25 mouse cellular contexts compared by ENCODE assay signal in the genomic region with DNA sequence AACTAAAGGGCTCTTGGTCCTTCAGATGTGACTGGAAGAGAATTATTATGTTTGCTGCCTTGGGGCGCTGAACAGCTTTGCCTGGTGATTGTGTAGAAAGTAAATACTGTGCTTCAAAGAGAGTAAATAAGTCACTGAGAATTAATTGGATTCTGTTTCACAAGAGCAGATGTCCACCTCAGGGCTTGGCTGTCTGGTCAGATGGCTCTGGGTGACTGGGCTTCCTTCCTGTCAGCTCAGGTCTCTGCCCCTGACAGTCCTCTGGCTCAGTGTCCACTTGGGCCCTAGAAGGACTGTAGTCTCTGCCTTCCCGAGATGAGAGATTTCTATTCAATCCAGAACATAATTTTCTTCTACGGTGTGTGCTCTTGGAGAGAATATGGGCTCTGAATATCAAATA.
DNase-seq lines count a peak whose midpoint lies in the region; ATAC-seq and TF ChIP-seq lines count a peak whose summit lies in the region.
"Had no signal": no experiment of that assay in that cellular context is flagged by ENCODE, and none has a peak within 500 bp of the region (broad histone marks: within the 10 kb centered on the region; RNA-seq: fewer than 3 reads in every experiment).

No protein-coding gene starts in this region.

- DNase-seq in kidney, postnatal 0 days (ENCODE audit: low spot score) = peak; percentile 23
- DNase-seq in kidney, postnatal 4 days = no peak
- DNase-seq in retina, postnatal 1 day = peak; percentile 24
- DNase-seq in retina, embryonic 14.5 days (ENCODE audit: low spot score) = no peak
- DNase-seq in cerebellum, adult 9-10 months = peak; percentile 51
- DNase-seq in limb, embryonic 11.5 days (ENCODE audit: low spot score) = peak; percentile 20
- DNase-seq in forebrain, embryonic 10.5 days (ENCODE audit: extremely low spot score, low spot score) = no peak
- no peak for DNase-seq in layer of hippocampus, adult 9-10 months (ENCODE audit: low spot score)
- DNase-seq: adrenal gland, adult 8-10 months; heart, postnatal 14 days; kidney, adult 9 months; layer of hippocampus, postnatal 36 days; right cerebral cortex, postnatal 25 days; thymus, adult 18-20 months had no signal

- H3K9ac ChIP-seq in kidney, postnatal 0 days (ENCODE audit: low read depth, low read length) = no peak overlapping the region
- H3K9ac ChIP-seq in limb, embryonic 11.5 days (ENCODE audit: low read length) = no peak overlapping the region
- H3K9ac ChIP-seq: embryonic facial prominence, embryonic 12.5 days; heart, embryonic 12.5 days; hindbrain, embryonic 13.5 days; intestine, embryonic 15.5 days; limb, embryonic 12.5 days; liver, embryonic 14.5 days; lung, embryonic 15.5 days; midbrain, embryonic 13.5 days; neural tube, embryonic 15.5 days had no signal

- no peaks in the 10 kb centered on the region for H3K4me1 ChIP-seq in kidney, postnatal 0 days (replicated peaks; ENCODE audit: insufficient read depth, low read length)
- 0 out of 2 replicates have a peak, but pooled peaks cover 6% of the 10 kb centered on the region for H3K4me1 ChIP-seq in limb, embryonic 11.5 days (ENCODE audit: control insufficient read depth, insufficient read depth, low read length)
- peaks cover 16% of the 10 kb centered on the region for H3K4me1 ChIP-seq in forebrain, embryonic 10.5 days
- H3K4me1 ChIP-seq: embryonic facial prominence, embryonic 12.5 days; intestine, embryonic 15.5 days; lung, embryonic 15.5 days had no signal

- no peaks in the 10 kb centered on the region for H3K27me3 ChIP-seq in kidney, postnatal 0 days (ENCODE audit: insufficient read depth, low read length)
- H3K27me3 ChIP-seq in limb, embryonic 11.5 days (ENCODE audit: control insufficient read depth, insufficient read depth, low read length) = no peaks in the 10 kb centered on the region
- no peaks in the 10 kb centered on the region for H3K27me3 ChIP-seq in forebrain, embryonic 10.5 days (ENCODE audit: poor library complexity, severe bottlenecking)
- H3K27me3 ChIP-seq: embryonic facial prominence, embryonic 12.5 days; heart, embryonic 12.5 days; hindbrain, embryonic 13.5 days; intestine, embryonic 15.5 days; limb, embryonic 12.5 days; lung, embryonic 15.5 days; midbrain, embryonic 13.5 days; neural tube, embryonic 15.5 days had no signal

- H3K36me3 ChIP-seq in kidney, postnatal 0 days (ENCODE audit: insufficient read depth, low read length) = no peaks in the 10 kb centered on the region
- no peaks in the 10 kb centered on the region for H3K36me3 ChIP-seq in limb, embryonic 11.5 days (ENCODE audit: control insufficient read depth, insufficient read depth, low read length)
- H3K36me3 ChIP-seq in forebrain, embryonic 10.5 days (replicated peaks) = no peaks in the 10 kb centered on the region
- H3K36me3 ChIP-seq: embryonic facial prominence, embryonic 12.5 days; heart, embryonic 12.5 days; hindbrain, embryonic 13.5 days; intestine, embryonic 15.5 days; limb, embryonic 12.5 days; lung, embryonic 15.5 days; midbrain, embryonic 13.5 days; neural tube, embryonic 15.5 days had no signal

- 40% methylated on average over 3 of the region's 3 CpGs for WGBS in kidney, postnatal 0 days
- 57% methylated on average over 3 of the region's 3 CpGs for whole genome bisulfite sequencing in limb, embryonic 11.5 days
- WGBS in forebrain, embryonic 10.5 days = 86% methylated on average over 3 of the region's 3 CpGs

- no peak overlapping the region for H3K4me2 ChIP-seq in kidney, postnatal 0 days (ENCODE audit: low read length)
- no peak overlapping the region for H3K4me2 ChIP-seq in limb, embryonic 11.5 days (ENCODE audit: low read depth, severe bottlenecking)
- H3K4me2 ChIP-seq: embryonic facial prominence, embryonic 12.5 days; heart, embryonic 12.5 days; hindbrain, embryonic 13.5 days; intestine, embryonic 15.5 days; limb, embryonic 12.5 days; lung, embryonic 15.5 days; midbrain, embryonic 13.5 days; neural tube, embryonic 15.5 days had no signal

- no peak for TF ChIP-seq CTCF in kidney, postnatal 0 days (IDR thresholded peaks at IDR 0.05; ENCODE audit: low read depth)

- no peaks in the 10 kb centered on the region for H3K9me3 ChIP-seq in kidney, postnatal 0 days (replicated peaks; ENCODE audit: low read length)
- no peaks in the 10 kb centered on the region for H3K9me3 ChIP-seq in limb, embryonic 11.5 days (ENCODE audit: control insufficient read depth, low read length)
- H3K9me3 ChIP-seq in forebrain, embryonic 10.5 days = no peaks in the 10 kb centered on the region
- H3K9me3 ChIP-seq: embryonic facial prominence, embryonic 12.5 days; heart, embryonic 12.5 days; hindbrain, embryonic 13.5 days; intestine, embryonic 15.5 days; limb, embryonic 12.5 days; lung, embryonic 15.5 days; midbrain, embryonic 13.5 days; neural tube, embryonic 15.5 days had no signal

- no peak overlapping the region for H3K27ac ChIP-seq in kidney, postnatal 0 days
- H3K27ac ChIP-seq in limb, embryonic 11.5 days (replicated peaks; ENCODE audit: low read depth, low read length) = no peak overlapping the region
- H3K27ac ChIP-seq in forebrain, embryonic 10.5 days = no peak overlapping the region
- H3K27ac ChIP-seq: embryonic facial prominence, embryonic 12.5 days; hindbrain, embryonic 13.5 days; intestine, embryonic 15.5 days; limb, embryonic 12.5 days; liver, embryonic 14.5 days; lung, embryonic 15.5 days; midbrain, embryonic 13.5 days; neural tube, embryonic 15.5 days had no signal

- no peak for ATAC-seq in kidney, postnatal 0 days (replicated peaks; ENCODE audit: low FRiP score, low read depth)
- ATAC-seq in limb, embryonic 11.5 days (ENCODE audit: insufficient number of reproducible peaks, low FRiP score, low TSS enrichment, low read depth) = no peak
- ATAC-seq: forebrain, embryonic 14.5 days; intestine, embryonic 15.5 days; midbrain, embryonic 13.5 days had no signal

- H3K4me3 ChIP-seq in kidney, postnatal 0 days (replicated peaks; ENCODE audit: low read depth, low read length) = no peak overlapping the region
- no peak overlapping the region for H3K4me3 ChIP-seq in limb, embryonic 11.5 days (ENCODE audit: low read depth, low read length)
- H3K4me3 ChIP-seq in forebrain, embryonic 10.5 days = no peak overlapping the region
- H3K4me3 ChIP-seq: embryonic facial prominence, embryonic 12.5 days; erythroblast, embryonic 14.5 days; heart, embryonic 12.5 days; hindbrain, embryonic 13.5 days; intestine, embryonic 15.5 days; limb, embryonic 12.5 days; lung, embryonic 15.5 days; midbrain, embryonic 13.5 days; neural tube, embryonic 15.5 days had no signal

Comparison
In these comparisons a context has a peak if more than half of its experiments do, and no peak if none do; other contexts are left out.
1. DNase-seq: peak in kidney, postnatal 0 days (single experiment), retina, postnatal 1 day (single experiment), cerebellum, adult 9-10 months (single experiment) and limb, embryonic 11.5 days (single experiment); none in kidney, postnatal 4 days (0 of 2), retina, embryonic 14.5 days (single experiment), forebrain, embryonic 10.5 days (single experiment) and layer of hippocampus, adult 9-10 months (single experiment).